Mouse (Mus musculus) ES-Bruce4 (cell line): Measurements from ENCODE around the gene Rprd1b. TPM values are rescaled to one million over a fixed set of nuclear protein-coding genes. Genes with fewer than 3 reads are reported as not detected.

Experiments used
- H3K27ac ChIP-seq: 2 replicates; pipeline ENCODE4 v1.5.1; 2012; ENCODE audit warnings: low read length, inconsistent platforms; ENCODE audit not compliant: insufficient read depth
- H3K27me3 ChIP-seq: 2 replicates; pipeline ENCODE4 v1.6.1; 2012; ENCODE audit warnings: mild to moderate bottlenecking, low read length, inconsistent platforms; ENCODE audit not compliant: control insufficient read depth, poor library complexity, insufficient read depth, severe bottlenecking
- H3K36me3 ChIP-seq: 2 replicates; pipeline ENCODE4 v1.6.1; 2012; ENCODE audit warnings: inconsistent platforms, mild to moderate bottlenecking, low read length, moderate library complexity; ENCODE audit not compliant: control insufficient read depth, poor library complexity, insufficient read depth, severe bottlenecking
- H3K4me1 ChIP-seq: one replicate; pipeline ENCODE4 v1.8.1; 2011; ENCODE audit warnings: low read length; ENCODE audit not compliant: control insufficient read depth, insufficient read depth
- H3K4me3 ChIP-seq: 2 replicates; pipeline ENCODE4 v1.5.1; 2011; ENCODE audit warnings: low read depth, mild to moderate bottlenecking, low read length
- H3K9ac ChIP-seq: 2 replicates; pipeline ENCODE4 v1.6.1; 2012; ENCODE audit warnings: low read depth, mild to moderate bottlenecking, inconsistent platforms; ENCODE audit not compliant: poor library complexity, severe bottlenecking
- H3K9me3 ChIP-seq: replicated peaks from 2 replicates; pipeline ENCODE4 v1.6.1; 2012; ENCODE audit warnings: mild to moderate bottlenecking, low read length, inconsistent platforms; ENCODE audit not compliant: control insufficient read depth, poor library complexity, insufficient read depth, severe bottlenecking
- CTCF ChIP-seq: IDR thresholded peaks from one replicate; pipeline ENCODE4 v1.8.1; 2011; ENCODE audit warnings: low read depth, low read length
- EP300 ChIP-seq: IDR thresholded peaks from 2 replicates; pipeline ENCODE4 v1.6.1; 2011; ENCODE audit warnings: low read depth, low read length; ENCODE audit not compliant: insufficient read depth
- POLR2A ChIP-seq: IDR thresholded peaks from one replicate; pipeline ENCODE4 v1.8.1; 2011; ENCODE audit warnings: low read length; ENCODE audit not compliant: insufficient read depth
- polyA plus RNA-seq: library from polyadenylated mRNA; stranded (reverse); fragments of >200 nt; gene quantifications from 2 replicates; pipeline ENCODE4 v1.2.4, GENCODE M21; 2011; ENCODE audit warnings: low read depth; ENCODE audit not compliant: missing spikeins, insufficient read depth, insufficient read length

The Rprd1b gene
- polyA plus RNA-seq, 1 experiment, result 18.6 TPM

- Histone ChIP-seq H3K9me3 (no peaks in the 10 kb centered on the region), H3K27ac (no peak overlapping the region), H3K4me3 (no peak overlapping the region), H3K27me3 (no peaks in the 10 kb centered on the region), H3K9ac (no peak overlapping the region), H3K4me1 (peaks cover 2% of the 10 kb centered on the region), H3K36me3 (no peaks in the 10 kb centered on the region)
- TF ChIP-seq POLR2A (no peak), EP300 (no peak), CTCF (no peak)
Observed at GRCm38 (mm10) chr2:158174438-158174837, 146.1 kb downstream of the Rprd1b start.

DNA sequence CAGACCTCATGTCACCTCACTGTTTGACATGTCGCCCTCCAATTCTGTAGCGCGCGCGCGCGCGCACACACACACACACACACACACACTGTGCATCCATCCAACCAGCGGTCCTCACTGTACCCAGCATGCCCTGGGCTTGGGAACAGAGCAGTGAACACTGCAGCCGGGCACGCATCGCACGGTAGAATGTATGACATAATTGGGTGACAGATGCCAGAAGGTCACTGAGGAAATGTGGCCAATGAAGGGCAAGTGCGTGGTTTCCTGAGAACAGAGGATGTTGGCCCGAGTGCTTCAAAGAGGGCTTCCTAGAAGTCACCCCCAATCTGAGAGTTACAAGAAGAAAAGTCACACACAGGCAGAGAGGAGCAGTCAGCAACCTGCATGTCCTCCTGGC is 146.7 kb downstream of the Rprd1b start:
- no peak for TF ChIP-seq CTCF
- no peak for TF ChIP-seq EP300
- TF ChIP-seq POLR2A, result no peak
- Histone ChIP-seq H3K9me3 (no peaks in the 10 kb centered on the region), H3K27ac (no peak overlapping the region), H3K4me1 (no peaks in the 10 kb centered on the region), H3K36me3 (no peaks in the 10 kb centered on the region), H3K27me3 (no peaks in the 10 kb centered on the region), H3K9ac (no peak overlapping the region), H3K4me3 (no peak overlapping the region)

GRCm38 (mm10) chr2:158175433-158175832 is 147.1 kb downstream of the Rprd1b start:
- H3K9ac ChIP-seq, result no peak overlapping the region
- no peaks in the 10 kb centered on the region for H3K36me3 ChIP-seq
- TF ChIP-seq EP300 (no peak), CTCF (no peak), POLR2A (no peak)
- H3K4me1 ChIP-seq, result no peaks in the 10 kb centered on the region
- no peaks in the 10 kb centered on the region for H3K27me3 ChIP-seq
- no peak overlapping the region for H3K27ac ChIP-seq
- no peak overlapping the region for H3K4me3 ChIP-seq
- H3K9me3 ChIP-seq, result no peaks in the 10 kb centered on the region

GRCm38 (mm10) chr2:158176763-158177162 is 148.5 kb downstream of the Rprd1b start:
- Histone ChIP-seq H3K36me3 (no peaks in the 10 kb centered on the region), H3K4me1 (no peaks in the 10 kb centered on the region), H3K27me3 (no peaks in the 10 kb centered on the region), H3K9me3 (no peaks in the 10 kb centered on the region), H3K27ac (no peak overlapping the region), H3K9ac (no peak overlapping the region), H3K4me3 (no peak overlapping the region)
- TF ChIP-seq POLR2A, result no peak
- no peak for TF ChIP-seq EP300
- no peak for TF ChIP-seq CTCF

GRCm38 (mm10) chr2:158177574-158177973 is 149.3 kb downstream of the Rprd1b start:
- no peak overlapping the region for H3K9ac ChIP-seq
- H3K4me1 ChIP-seq, result no peaks in the 10 kb centered on the region
- TF ChIP-seq EP300 (0 out of 2 replicates have a peak, but pooled peaks have one; percentile 11), CTCF (no peak)
- no peaks in the 10 kb centered on the region for H3K9me3 ChIP-seq
- H3K4me3 ChIP-seq, result no peak overlapping the region
- H3K27me3 ChIP-seq, result no peaks in the 10 kb centered on the region
- no peaks in the 10 kb centered on the region for H3K36me3 ChIP-seq
- H3K27ac ChIP-seq, result no peak overlapping the region

- Histone ChIP-seq H3K27ac (no peak overlapping the region), H3K36me3 (no peaks in the 10 kb centered on the region), H3K4me3 (no peak overlapping the region), H3K4me1 (no peaks in the 10 kb centered on the region), H3K27me3 (no peaks in the 10 kb centered on the region), H3K9ac (no peak overlapping the region), H3K9me3 (no peaks in the 10 kb centered on the region)
- TF ChIP-seq EP300, result no peak
- TF ChIP-seq CTCF, result no peak
- TF ChIP-seq POLR2A, result no peak
Observed at GRCm38 (mm10) chr2:158178139-158178538, 149.8 kb downstream of the Rprd1b start.
